Mouse (Mus musculus) small intestine, adult 2 months (tissue): Measurements from ENCODE around the gene Spred2.
A peak's percentile ranks its signal among the peaks of the same experiment; 100 is the strongest.

Experiments
- CTCF ChIP-seq: fragments of 200-500 bp; IDR thresholded peaks from 2 replicates; pipeline ENCODE4 v1.5.1; 2012; ENCODE audit warnings: low read depth, mild to moderate bottlenecking, control low read depth, inconsistent platforms, low read length, moderate library complexity, mixed read lengths; ENCODE audit not compliant: insufficient replicate concordance, insufficient read length; ENCODE audit errors: extremely low read depth
- POLR2A ChIP-seq: fragments of 200-500 bp; IDR thresholded peaks from 2 replicates; pipeline ENCODE4 v1.6.1; 2012; ENCODE audit warnings: low read depth, mild to moderate bottlenecking, control low read depth, inconsistent platforms, low read length, moderate library complexity

- TF ChIP-seq POLR2A: no peak; the same call in 1 of the 2 replicates
- peak; percentile 54; the same call in 1 of the 2 replicates for TF ChIP-seq CTCF
These were observed 4.1 kb upstream of the Spred2 start for GRCm38 (mm10) chr11:19919785-19920671.
